Mouse (Mus musculus): Measurements from ENCODE around the gene Fgfr2. TPM values are rescaled to one million over a fixed set of nuclear protein-coding genes. Genes with fewer than 3 reads are reported as not detected.
"Not testable (repeated sequence)": the region's sequence is repeated elsewhere in the genome, so short reads cannot be mapped to it uniquely, and the experiment has no call there.

Gene Fgfr2
- polyA plus RNA-seq, 1 experiment: 14.8 TPM

- H3K27me3 ChIP-seq (replicated peaks; ENCODE audit: control insufficient read depth, insufficient read depth, low read length): no peaks in the 10 kb centered on the region
- no peak overlapping the region for H3K27ac ChIP-seq (ENCODE audit: insufficient read depth, low read depth, low read length)
- 78% methylated on average over 2 of the region's 2 CpGs for WGBS
- TF ChIP-seq CTCF (conservative IDR thresholded peaks at IDR 0.05; ENCODE audit: insufficient read depth, insufficient read length, low read depth, low read length): no peak
- TF ChIP-seq POLR2A (IDR thresholded peaks at IDR 0.05; ENCODE audit: low read depth, low read length): no peak
- H3K4me3 ChIP-seq (ENCODE audit: insufficient read depth, low read depth, low read length): no peak overlapping the region
- no peaks in the 10 kb centered on the region for H3K4me1 ChIP-seq (ENCODE audit: control insufficient read depth, insufficient read depth, low read length)
- no peaks in the 10 kb centered on the region; the same call in 1 of the 2 replicates for H3K36me3 ChIP-seq (ENCODE audit: control insufficient read depth, insufficient read depth, low read length)
- DNase-seq: no peak
These were observed 2719.8 kb downstream of the Fgfr2 start for GRCm38 (mm10) chr7:130403346-130403745.

- H3K4me3 ChIP-seq (ENCODE audit: insufficient read depth, low read depth, low read length): no peak overlapping the region
- no peak overlapping the region for H3K27ac ChIP-seq (ENCODE audit: insufficient read depth, low read depth, low read length)
- no peaks in the 10 kb centered on the region for H3K27me3 ChIP-seq (replicated peaks; ENCODE audit: control insufficient read depth, insufficient read depth, low read length)
- no peaks in the 10 kb centered on the region for H3K4me1 ChIP-seq (ENCODE audit: control insufficient read depth, insufficient read depth, low read length)
- H3K36me3 ChIP-seq (ENCODE audit: control insufficient read depth, insufficient read depth, low read length): 0 out of 2 replicates have a peak, but pooled peaks cover 2% of the 10 kb centered on the region
- DNase-seq: no peak
- TF ChIP-seq POLR2A (IDR thresholded peaks at IDR 0.05; ENCODE audit: low read depth, low read length): no peak
- TF ChIP-seq CTCF (conservative IDR thresholded peaks at IDR 0.05; ENCODE audit: insufficient read depth, insufficient read length, low read depth, low read length): no peak
- 85% methylated on average over 2 of the region's 2 CpGs for WGBS
These were observed 2728.5 kb downstream of the Fgfr2 start for GRCm38 (mm10) chr7:130394697-130395096.

DNA sequence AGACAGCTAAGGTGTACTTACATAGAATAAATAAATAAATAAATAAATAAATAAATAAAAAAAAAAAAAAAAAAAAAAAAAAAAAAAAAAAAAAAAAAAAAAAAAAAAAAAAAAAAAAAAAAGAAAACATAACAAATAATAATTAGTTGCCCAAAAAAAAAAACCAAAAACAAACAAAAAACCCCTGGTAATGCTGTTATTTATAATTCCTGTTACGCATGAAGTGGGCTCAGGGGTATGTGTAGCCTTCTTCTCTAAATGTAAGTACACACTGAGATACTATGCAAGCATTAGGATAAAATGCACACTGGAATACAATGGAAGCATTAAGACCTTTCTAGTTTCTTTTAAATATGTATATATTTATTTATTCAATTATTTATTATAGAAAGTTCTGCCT, 2733.1 kb downstream of the Fgfr2 start:
- H3K27me3 ChIP-seq (replicated peaks; ENCODE audit: control insufficient read depth, insufficient read depth, low read length); H3K36me3 ChIP-seq (ENCODE audit: control insufficient read depth, insufficient read depth, low read length): not testable (repeated sequence)
- 98% methylated on average over 1 of the region's 1 CpGs for WGBS

GRCm38 (mm10) chr7:130386308-130386707, 2736.8 kb downstream of the Fgfr2 start:
- H3K27ac ChIP-seq (ENCODE audit: insufficient read depth, low read depth, low read length): no peak overlapping the region
- no peak for TF ChIP-seq POLR2A (IDR thresholded peaks at IDR 0.05; ENCODE audit: low read depth, low read length)
- TF ChIP-seq CTCF (conservative IDR thresholded peaks at IDR 0.05; ENCODE audit: insufficient read depth, insufficient read length, low read depth, low read length): no peak
- H3K36me3 ChIP-seq (ENCODE audit: control insufficient read depth, insufficient read depth, low read length): no peaks in the 10 kb centered on the region
- no peaks in the 10 kb centered on the region for H3K4me1 ChIP-seq (ENCODE audit: control insufficient read depth, insufficient read depth, low read length)
- H3K4me3 ChIP-seq (ENCODE audit: insufficient read depth, low read depth, low read length): no peak overlapping the region
- DNase-seq: no peak
- WGBS: 86% methylated on average over 3 of the region's 3 CpGs
- H3K27me3 ChIP-seq (replicated peaks; ENCODE audit: control insufficient read depth, insufficient read depth, low read length): no peaks in the 10 kb centered on the region

More for the DNA sequence above, 2733.1 kb downstream of the Fgfr2 start:
- not testable (repeated sequence) for H3K4me1 ChIP-seq (ENCODE audit: control insufficient read depth, insufficient read depth, low read length); H3K4me3 ChIP-seq (ENCODE audit: insufficient read depth, low read depth, low read length); H3K27ac ChIP-seq (ENCODE audit: insufficient read depth, low read depth, low read length); DNase-seq

- WGBS: 86% methylated on average over 8 of the region's 8 CpGs
- DNase-seq: no peak
- no peaks in the 10 kb centered on the region for H3K27me3 ChIP-seq (replicated peaks; ENCODE audit: control insufficient read depth, insufficient read depth, low read length)
- no peaks in the 10 kb centered on the region for H3K4me1 ChIP-seq (ENCODE audit: control insufficient read depth, insufficient read depth, low read length)
- no peaks in the 10 kb centered on the region for H3K36me3 ChIP-seq (ENCODE audit: control insufficient read depth, insufficient read depth, low read length)
- no peak for TF ChIP-seq CTCF (conservative IDR thresholded peaks at IDR 0.05; ENCODE audit: insufficient read depth, insufficient read length, low read depth, low read length)
- TF ChIP-seq POLR2A (IDR thresholded peaks at IDR 0.05; ENCODE audit: low read depth, low read length): no peak
- H3K4me3 ChIP-seq (ENCODE audit: insufficient read depth, low read depth, low read length): no peak overlapping the region
- no peak overlapping the region for H3K27ac ChIP-seq (ENCODE audit: insufficient read depth, low read depth, low read length)
These were observed 2737.3 kb downstream of the Fgfr2 start for GRCm38 (mm10) chr7:130385732-130386294.

GRCm38 (mm10) chr7:130382126-130382525, 2741.0 kb downstream of the Fgfr2 start:
- WGBS: 97% methylated on average over 13 of the region's 13 CpGs
- TF ChIP-seq CTCF (conservative IDR thresholded peaks at IDR 0.05; ENCODE audit: insufficient read depth, insufficient read length, low read depth, low read length): no peak
- TF ChIP-seq POLR2A (IDR thresholded peaks at IDR 0.05; ENCODE audit: low read depth, low read length): no peak
- DNase-seq: no peak
- H3K27ac ChIP-seq (ENCODE audit: insufficient read depth, low read depth, low read length): no peak overlapping the region
- no peak overlapping the region for H3K4me3 ChIP-seq (ENCODE audit: insufficient read depth, low read depth, low read length)
- no peaks in the 10 kb centered on the region for H3K4me1 ChIP-seq (ENCODE audit: control insufficient read depth, insufficient read depth, low read length)
- no peaks in the 10 kb centered on the region for H3K27me3 ChIP-seq (replicated peaks; ENCODE audit: control insufficient read depth, insufficient read depth, low read length)
- H3K36me3 ChIP-seq (ENCODE audit: control insufficient read depth, insufficient read depth, low read length): no peaks in the 10 kb centered on the region

DNA sequence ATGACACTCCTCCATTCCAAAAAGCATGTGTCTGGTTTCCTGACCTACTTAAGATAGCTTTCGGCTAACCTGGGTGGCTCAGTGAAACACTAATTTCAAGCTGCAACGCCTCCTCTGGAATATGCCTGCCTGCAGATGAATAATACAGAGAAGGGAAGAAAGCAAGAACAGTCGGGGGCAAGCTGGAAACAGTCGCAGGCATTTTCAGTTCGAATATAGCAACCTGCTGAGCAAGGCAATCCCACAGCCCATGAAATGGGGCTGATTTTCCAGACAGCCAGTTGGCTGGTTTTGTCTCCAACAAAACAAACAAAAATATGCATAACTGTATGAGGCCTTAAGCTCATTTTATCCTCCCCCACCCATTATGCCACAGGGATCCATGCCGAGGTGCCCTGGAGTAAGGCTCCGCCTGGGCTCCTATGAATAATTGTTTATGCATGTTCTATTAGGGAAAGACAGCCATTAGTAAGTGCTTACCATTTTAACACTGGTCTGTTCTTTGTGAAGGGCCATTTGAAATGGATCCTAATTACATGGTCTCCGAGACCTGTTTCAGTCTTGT, 2741.7 kb downstream of the Fgfr2 start:
- H3K4me3 ChIP-seq (ENCODE audit: insufficient read depth, low read depth, low read length): no peak overlapping the region
- no peaks in the 10 kb centered on the region for H3K27me3 ChIP-seq (replicated peaks; ENCODE audit: control insufficient read depth, insufficient read depth, low read length)
- no peak for DNase-seq
- no peaks in the 10 kb centered on the region for H3K4me1 ChIP-seq (ENCODE audit: control insufficient read depth, insufficient read depth, low read length)
- H3K27ac ChIP-seq (ENCODE audit: insufficient read depth, low read depth, low read length): no peak overlapping the region
- no peaks in the 10 kb centered on the region for H3K36me3 ChIP-seq (ENCODE audit: control insufficient read depth, insufficient read depth, low read length)
- WGBS: 84% methylated on average over 8 of the region's 8 CpGs
- TF ChIP-seq CTCF (conservative IDR thresholded peaks at IDR 0.05; ENCODE audit: insufficient read depth, insufficient read length, low read depth, low read length): no peak
- no peak for TF ChIP-seq POLR2A (IDR thresholded peaks at IDR 0.05; ENCODE audit: low read depth, low read length)

All from kidney, adult 2 months (tissue).